Mouse (Mus musculus) forebrain, embryonic 14.5 days (tissue): Measurements from ENCODE around the gene Stxbp5l. TPM values are rescaled to one million over a fixed set of nuclear protein-coding genes. Genes with fewer than 3 reads are reported as not detected.
A peak's percentile ranks its signal among the peaks of the same experiment; 100 is the strongest.

Source experiments
- ATAC-seq: fragments of 200-750 bp; cut with Nextera tagmentation; 2 replicates; pipeline ENCODE4 v1.8.0; 2017; ENCODE audit warnings: mild to moderate bottlenecking, moderate library complexity
- DNase-seq: peaks from one replicate; pipeline ENCODE4 v3.0.0-alpha.2; 2015; ENCODE audit warnings: low spot score
- H3K27ac ChIP-seq: fragments of 300-500 bp; sonication (generic); 2 replicates; pipeline ENCODE4 v1.5.1; 2014; ENCODE audit warnings: low read depth, mild to moderate bottlenecking, control low read depth, low read length, moderate library complexity
- H3K27me3 ChIP-seq: fragments of 300-500 bp; sonication (generic); replicated peaks from 2 replicates; pipeline ENCODE4 v1.6.1; 2014; ENCODE audit warnings: low read length, control low read depth, mixed read lengths; ENCODE audit not compliant: control insufficient read depth, insufficient read depth
- H3K36me3 ChIP-seq: fragments of 300-500 bp; sonication (generic); 2 replicates; pipeline ENCODE4 v1.6.1; 2014; ENCODE audit warnings: low read length, control low read depth; ENCODE audit not compliant: control insufficient read depth, insufficient read depth
- H3K4me1 ChIP-seq: fragments of 300-500 bp; sonication (generic); 2 replicates; pipeline ENCODE4 v1.6.1; 2014; ENCODE audit warnings: antibody characterized with exemption, low read length, control low read depth; ENCODE audit not compliant: control insufficient read depth, insufficient read depth
- H3K4me2 ChIP-seq: fragments of 300-500 bp; sonication (generic); 2 replicates; pipeline ENCODE4 v1.6.1; 2014; ENCODE audit warnings: mild to moderate bottlenecking, control low read depth, low read length
- H3K4me3 ChIP-seq: fragments of 300-500 bp; sonication (generic); 2 replicates; pipeline ENCODE4 v1.5.1; 2014; ENCODE audit warnings: low read depth, low read length, control low read depth
- H3K9ac ChIP-seq: fragments of 300-500 bp; sonication (generic); 2 replicates; pipeline ENCODE4 v1.6.1; 2014; ENCODE audit warnings: mild to moderate bottlenecking, low read length, control low read depth, moderate library complexity
- H3K9me3 ChIP-seq: fragments of 300-500 bp; sonication (generic); replicated peaks from 2 replicates; pipeline ENCODE4 v1.6.1; 2016; ENCODE audit warnings: low read length, control low read depth, mixed read lengths; ENCODE audit not compliant: control insufficient read depth
- WGBS: fragments of 180-500 bp; shearing (Covaris S2); extraction: QIAGEN DNeasy Blood & Tissue Kit; methylation state at CpG from one replicate; pipeline ENCODE4 v1.1.7; 2014; 5-methylcytosine and 5-hydroxymethylcytosine counted together
- polyA plus RNA-seq: library from polyadenylated mRNA; unstranded; fragments of >200 nt; fragmentation: Nextera tagmentation; extraction: Ambion mirVana; gene quantifications from 2 replicates; pipeline ENCODE4 v1.2.1, GENCODE M21; 2014

Gene Stxbp5l
- polyA plus RNA-seq, 1 experiment from 2014 or later = 3.0 TPM

- WGBS = 83% methylated on average over 4 of the region's 4 CpGs
- H3K4me1 ChIP-seq = no peaks in the 10 kb centered on the region; the same call in 1 of the 2 replicates
- DNase-seq = no peak
- H3K9ac ChIP-seq = no peak overlapping the region
- H3K4me3 ChIP-seq = no peak overlapping the region
- no peaks in the 10 kb centered on the region for H3K36me3 ChIP-seq
- no peak for ATAC-seq
- no peak overlapping the region for H3K27ac ChIP-seq
- H3K27me3 ChIP-seq = 0 out of 2 replicates have a peak, but pooled peaks cover 9% of the 10 kb centered on the region
- H3K4me2 ChIP-seq = no peak overlapping the region
- no peaks in the 10 kb centered on the region for H3K9me3 ChIP-seq
These were observed 4.6 kb upstream of the Stxbp5l start for GRCm38 (mm10) chr16:37389201-37389905.

- WGBS = 0% methylated on average over 30 of the region's 30 CpGs
- peak overlapping the region; percentile 96 for H3K4me2 ChIP-seq
- no peaks in the 10 kb centered on the region for H3K9me3 ChIP-seq
- peak; percentile 88 for ATAC-seq
- peak overlapping the region; percentile 70 for H3K9ac ChIP-seq
- peak overlapping the region; percentile 59 for H3K4me3 ChIP-seq
- H3K36me3 ChIP-seq = no peaks in the 10 kb centered on the region
- no peak overlapping the region; the same call in 1 of the 2 replicates for H3K27ac ChIP-seq
- H3K4me1 ChIP-seq = no peaks in the 10 kb centered on the region; the same call in 1 of the 2 replicates
- DNase-seq = peak; percentile 60
- 0 out of 2 replicates have a peak, but pooled peaks cover 13% of the 10 kb centered on the region for H3K27me3 ChIP-seq
These were observed 393 bp downstream of the Stxbp5l start for GRCm38 (mm10) chr16:37384369-37384768.

GRCm38 (mm10) chr16:37383426-37383825, 1.3 kb downstream of the Stxbp5l start:
- ATAC-seq = no peak
- peak overlapping the region; percentile 96 for H3K4me2 ChIP-seq
- H3K9me3 ChIP-seq = no peaks in the 10 kb centered on the region
- no peak overlapping the region for H3K9ac ChIP-seq
- no peak overlapping the region for H3K27ac ChIP-seq
- no peak overlapping the region; the same call in 1 of the 2 replicates for H3K4me3 ChIP-seq
- WGBS = 52% methylated on average over 4 of the region's 4 CpGs
- DNase-seq = no peak
- no peaks in the 10 kb centered on the region; the same call in 1 of the 2 replicates for H3K4me1 ChIP-seq
- H3K36me3 ChIP-seq = no peaks in the 10 kb centered on the region
- 0 out of 2 replicates have a peak, but pooled peaks cover 13% of the 10 kb centered on the region for H3K27me3 ChIP-seq

- no peak overlapping the region for H3K9ac ChIP-seq
- ATAC-seq (no peak), DNase-seq (no peak)
- no peaks in the 10 kb centered on the region for H3K4me1 ChIP-seq
- no peak overlapping the region for H3K4me3 ChIP-seq
- H3K27ac ChIP-seq = no peak overlapping the region
- 70% methylated on average over 1 of the region's 1 CpGs for WGBS
- H3K27me3 ChIP-seq = no peaks in the 10 kb centered on the region
- H3K4me2 ChIP-seq = no peak overlapping the region
- no peaks in the 10 kb centered on the region for H3K9me3 ChIP-seq
- H3K36me3 ChIP-seq = no peaks in the 10 kb centered on the region
These were observed 12.0 kb downstream of the Stxbp5l start for GRCm38 (mm10) chr16:37372716-37373115.

GRCm38 (mm10) chr16:37367426-37367825, 17.3 kb downstream of the Stxbp5l start:
- H3K4me1 ChIP-seq = no peaks in the 10 kb centered on the region
- no peaks in the 10 kb centered on the region for H3K9me3 ChIP-seq
- ATAC-seq (no peak), DNase-seq (no peak)
- no peak overlapping the region for H3K9ac ChIP-seq
- no peak overlapping the region for H3K4me3 ChIP-seq
- no peak overlapping the region for H3K4me2 ChIP-seq
- H3K27ac ChIP-seq = no peak overlapping the region
- no peaks in the 10 kb centered on the region for H3K27me3 ChIP-seq
- WGBS = 90% methylated on average over 4 of the region's 4 CpGs
- no peaks in the 10 kb centered on the region for H3K36me3 ChIP-seq

- H3K4me1 ChIP-seq = no peaks in the 10 kb centered on the region
- no peak overlapping the region for H3K27ac ChIP-seq
- no peak overlapping the region for H3K4me3 ChIP-seq
- H3K9ac ChIP-seq = no peak overlapping the region
- no peaks in the 10 kb centered on the region for H3K9me3 ChIP-seq
- no peaks in the 10 kb centered on the region for H3K27me3 ChIP-seq
- ATAC-seq (no peak), DNase-seq (no peak)
- H3K4me2 ChIP-seq = no peak overlapping the region
- 81% methylated on average over 2 of the region's 2 CpGs for WGBS
- H3K36me3 ChIP-seq = no peaks in the 10 kb centered on the region
These were observed 20.8 kb downstream of the Stxbp5l start for GRCm38 (mm10) chr16:37363958-37364357.

GRCm38 (mm10) chr16:37355621-37356020, 29.1 kb downstream of the Stxbp5l start:
- ATAC-seq (no peak), DNase-seq (no peak)
- H3K9me3 ChIP-seq = no peaks in the 10 kb centered on the region

GRCm38 (mm10) chr16:37347092-37347491, 37.7 kb downstream of the Stxbp5l start:
- Histone ChIP-seq H3K4me1 (peaks cover 2% of the 10 kb centered on the region; the same call in 1 of the 2 replicates), H3K27me3 (no peaks in the 10 kb centered on the region), H3K36me3 (no peaks in the 10 kb centered on the region), H3K4me3 (no peak overlapping the region), H3K9ac (no peak overlapping the region), H3K27ac (no peak overlapping the region), H3K9me3 (no peaks in the 10 kb centered on the region), H3K4me2 (no peak overlapping the region)
- DNase-seq = peak; percentile 54
- peak; percentile 69; the same call in 1 of the 2 replicates for ATAC-seq
- 21% methylated on average over 3 of the region's 3 CpGs for WGBS

More at GRCm38 (mm10) chr16:37355621-37356020, 29.1 kb downstream of the Stxbp5l start:
- H3K36me3 ChIP-seq = no peaks in the 10 kb centered on the region
- no peak overlapping the region for H3K4me2 ChIP-seq
- no peaks in the 10 kb centered on the region for H3K27me3 ChIP-seq
- H3K27ac ChIP-seq = no peak overlapping the region
- no peak overlapping the region for H3K9ac ChIP-seq
- H3K4me3 ChIP-seq = no peak overlapping the region
- 87% methylated on average over 3 of the region's 3 CpGs for WGBS
- no peaks in the 10 kb centered on the region for H3K4me1 ChIP-seq

- Histone ChIP-seq H3K36me3 (no peaks in the 10 kb centered on the region), H3K4me3 (no peak overlapping the region), H3K4me1 (peaks cover 2% of the 10 kb centered on the region; the same call in 1 of the 2 replicates), H3K9me3 (no peaks in the 10 kb centered on the region), H3K9ac (no peak overlapping the region), H3K27ac (no peak overlapping the region), H3K4me2 (no peak overlapping the region), H3K27me3 (no peaks in the 10 kb centered on the region)
- ATAC-seq (no peak), DNase-seq (no peak)
- WGBS = 76% methylated on average over 2 of the region's 2 CpGs
These were observed 39.8 kb downstream of the Stxbp5l start for GRCm38 (mm10) chr16:37344960-37345359.
